Mouse (Mus musculus) yolk sac, embryonic 10.5 days (tissue): ENCODE data around the gene Zfp114.

ENCODE experiments used
- DNase-seq: peaks from one replicate; pipeline ENCODE4 v3.0.0-alpha.2; 2017; ENCODE audit warnings: low spot score

The Zfp114 gene

GRCm38 (mm10) chr7:24174618-24175336 lies at the start of gene Zfp114:
Zfp114 (plus strand) TSS chr7:24175060.
- peak; percentile 65 for DNase-seq

- DNase-seq = no peak
Measured at GRCm38 (mm10) chr7:24133425-24133995, 41.4 kb upstream of the Zfp114 start.

GRCm38 (mm10) chr7:24133996-24134828 lies 40.6 kb upstream of the Zfp114 start, which contains the start of gene Zfp235:
Zfp235 (plus strand) TSS chr7:24134169.
- DNase-seq = peak; percentile 86

GRCm38 (mm10) chr7:24142566-24142965 lies 32.3 kb upstream of the Zfp114 start:
- no peak for DNase-seq

- DNase-seq = no peak
Measured at GRCm38 (mm10) chr7:24153272-24153671, 21.6 kb upstream of the Zfp114 start.

GRCm38 (mm10) chr7:24172191-24172590 lies 2.7 kb upstream of the Zfp114 start:
- DNase-seq = no peak

- no peak for DNase-seq
Measured at GRCm38 (mm10) chr7:24175337-24175711, 464 bp downstream of the Zfp114 start.

GRCm38 (mm10) chr7:24187611-24188010 lies 12.8 kb downstream of the Zfp114 start:
- no peak for DNase-seq

GRCm38 (mm10) chr7:24188901-24189570 lies 14.2 kb downstream of the Zfp114 start:
- no peak for DNase-seq

- DNase-seq = no peak
Measured at GRCm38 (mm10) chr7:24189571-24189944, 14.7 kb downstream of the Zfp114 start.

GRCm38 (mm10) chr7:24191361-24191760 lies 16.5 kb downstream of the Zfp114 start:
- DNase-seq = no peak

GRCm38 (mm10) chr7:24193157-24193556 lies 18.3 kb downstream of the Zfp114 start:
- DNase-seq = no peak

- no peak for DNase-seq
Measured at GRCm38 (mm10) chr7:24196961-24197360, 22.1 kb downstream of the Zfp114 start.

- DNase-seq = peak; percentile 80
Measured at GRCm38 (mm10) chr7:24207488-24208261, 32.8 kb downstream of the Zfp114 start.

- DNase-seq = no peak
Measured at GRCm38 (mm10) chr7:24208282-24208886, 33.5 kb downstream of the Zfp114 start.

- no peak for DNase-seq
Measured at GRCm38 (mm10) chr7:24210296-24210695, 35.4 kb downstream of the Zfp114 start.

- no peak for DNase-seq
Measured at GRCm38 (mm10) chr7:24211343-24211742, 36.5 kb downstream of the Zfp114 start, which contains the start of gene Zfp111. Zfp111 (minus strand) TSS chr7:24211443.
